Mouse (Mus musculus) central nervous system, embryonic 14 days (tissue): ENCODE measurements around the gene Rps6ka5. TPM values are rescaled to one million over a fixed set of nuclear protein-coding genes. Genes with fewer than 3 reads are reported as not detected.

Experiments
- polyA plus RNA-seq: library from polyadenylated mRNA; depleted of rRNA; stranded (reverse); fragments of >200 nt; gene quantifications from 2 replicates; pipeline ENCODE4 v1.2.3, GENCODE M21; 2012; rRNA removed

The Rps6ka5 gene
- 8.8 and 11.5 TPM in 2 replicates for polyA plus RNA-seq

GRCm38 (mm10) chr12:100726651-100727050 is at the start of gene Rps6ka5:
Rps6ka5 (minus strand) TSS chr12:100726983.

GRCm38 (mm10) chr12:100520794-100521186 is 206.0 kb downstream of the Rps6ka5 start, which contains the start of gene Ttc7b:
Ttc7b (minus strand) TSS chr12:100520826.

Other genes starting within 250 kb of the Rps6ka5 start
- 29.9 and 35.1 TPM in 2 replicates for gene Ttc7b, start 206.2 kb downstream of the Rps6ka5 start, polyA plus RNA-seq
- 3.2 and 3.6 TPM in 2 replicates for gene Dglucy, start 52.1 kb upstream of the Rps6ka5 start, polyA plus RNA-seq
- gene Gpr68, start 181.2 kb upstream of the Rps6ka5 start, polyA plus RNA-seq: 2.1 TPM in 2 replicates